Mouse (Mus musculus): ENCODE measurements around the gene Krt77. TPM values are rescaled to one million over a fixed set of nuclear protein-coding genes. Genes with fewer than 3 reads are reported as not detected.

Krt77 gene
- not detected in 2 replicates for total RNA-seq (2021)
- long read RNA-seq, experiment 1: 0 reads
- long read RNA-seq, experiment 2: 0 reads

DNA sequence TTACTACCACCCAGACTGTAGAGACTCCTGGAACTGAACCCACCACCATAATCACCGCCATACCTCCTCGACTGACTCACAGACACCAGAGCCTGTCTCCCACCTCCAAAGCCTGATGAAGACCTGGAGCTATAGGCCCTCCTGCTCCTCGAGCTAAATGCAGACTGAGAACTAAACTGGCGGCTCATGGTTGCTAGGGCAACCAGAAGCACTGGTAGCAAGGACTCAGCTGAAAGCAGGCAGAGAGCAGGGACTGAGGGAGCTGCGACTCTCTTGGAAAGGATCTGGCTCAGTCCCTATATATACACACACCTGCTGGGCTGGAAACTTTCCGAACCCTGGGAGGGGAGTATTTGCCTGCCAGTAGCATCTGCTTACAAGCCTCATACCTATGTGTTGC is at the start of gene Krt77:
Gene Krt77, minus strand, starts transcription at position 275 of the 400 bp plus-strand sequence.
- no peak for DNase-seq

DNA sequence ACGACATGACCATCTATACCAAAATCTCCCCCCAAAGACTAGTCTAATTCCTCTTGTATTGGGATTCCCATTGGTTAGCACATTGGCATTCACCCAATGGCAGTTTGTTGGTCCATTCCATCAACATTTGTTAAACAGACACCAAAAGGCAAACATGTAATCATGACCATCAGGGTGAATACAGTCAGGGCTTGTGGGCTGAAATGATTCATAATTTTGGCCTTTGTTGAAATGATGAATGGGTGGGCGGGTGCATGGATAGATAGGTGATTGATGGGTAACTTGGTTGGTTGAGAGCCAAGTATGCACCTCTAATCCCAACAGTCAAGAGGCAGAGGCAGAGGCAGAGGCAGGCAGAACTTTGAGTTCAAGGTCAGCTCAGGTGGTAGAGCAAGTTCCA is 46.6 kb upstream of the Krt77 start:
- no peak for DNase-seq

DNA sequence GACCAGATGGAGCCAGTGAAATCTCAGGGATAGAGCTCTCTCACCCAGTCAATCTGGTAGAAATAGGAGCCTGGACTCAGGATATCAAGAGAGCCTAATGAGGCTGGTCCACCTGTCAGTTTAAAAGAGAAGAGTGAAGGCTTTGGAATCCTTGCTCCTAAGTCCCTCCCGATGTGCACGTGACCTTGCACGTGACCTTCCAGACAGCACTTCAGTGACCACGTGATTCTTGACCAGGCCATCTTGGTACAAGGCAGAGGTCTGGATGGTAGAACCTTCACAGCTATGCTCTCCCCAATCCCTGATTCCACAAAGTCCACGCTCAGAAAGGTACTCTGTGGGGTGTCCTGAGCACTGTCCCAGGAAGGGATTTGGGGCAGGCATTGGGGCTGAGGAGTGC is 35.3 kb upstream of the Krt77 start:
- no peak for DNase-seq

- no peak for DNase-seq
Measured at GRCm38 (mm10) chr15:101902171-101903149, 33.0 kb upstream of the Krt77 start.

GRCm38 (mm10) chr15:101895216-101895615 is 25.7 kb upstream of the Krt77 start:
- peak; percentile 49 for DNase-seq

GRCm38 (mm10) chr15:101892820-101893219 is 23.3 kb upstream of the Krt77 start, which contains the start of gene Krt76:
Gene Krt76 (minus strand): TSS chr15:101892920.
- no peak for DNase-seq

DNA sequence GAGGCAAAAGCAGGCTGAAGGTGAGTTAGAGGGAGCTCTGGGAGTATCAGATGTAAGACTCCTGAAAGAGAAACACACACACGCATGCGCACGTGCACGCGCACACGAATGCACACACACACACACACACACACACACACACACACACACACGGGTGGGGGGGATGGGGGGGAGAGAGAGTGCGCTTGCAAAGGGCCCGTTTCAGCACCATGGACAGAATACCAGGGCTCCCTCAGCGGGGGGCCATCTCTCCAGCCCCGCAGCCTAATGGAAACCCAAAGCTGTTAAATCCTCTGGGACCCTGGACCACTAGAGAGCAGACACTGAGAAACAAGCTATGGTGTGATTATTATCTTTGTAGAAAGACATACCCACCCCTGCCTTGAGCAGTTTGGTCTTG is 10.3 kb upstream of the Krt77 start:
- peak; percentile 49 for DNase-seq

DNA sequence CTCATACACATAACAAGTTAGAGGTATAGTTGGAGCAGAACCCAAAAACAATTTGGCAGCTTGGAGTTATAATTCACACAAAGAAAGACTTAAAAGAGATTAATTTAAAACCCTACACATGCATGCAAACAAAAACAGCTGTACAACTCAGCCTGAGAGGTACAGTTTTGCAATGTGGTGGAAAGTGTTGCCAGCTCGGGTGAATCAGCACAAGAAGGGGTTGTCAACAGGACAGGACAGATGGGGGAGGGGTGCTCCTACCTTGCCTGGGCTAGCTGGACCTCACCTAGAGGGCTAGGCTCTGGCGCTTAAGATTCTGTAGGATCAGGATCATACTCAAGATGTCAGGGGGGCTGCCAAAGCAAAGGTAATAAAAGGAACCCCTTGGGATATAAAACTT is 8.5 kb upstream of the Krt77 start:
- DNase-seq: peak; percentile 31

- no peak for DNase-seq
Measured at GRCm38 (mm10) chr15:101874383-101874782, 4.9 kb upstream of the Krt77 start.

- DNase-seq: no peak
Measured at GRCm38 (mm10) chr15:101873231-101873630, 3.7 kb upstream of the Krt77 start.

DNA sequence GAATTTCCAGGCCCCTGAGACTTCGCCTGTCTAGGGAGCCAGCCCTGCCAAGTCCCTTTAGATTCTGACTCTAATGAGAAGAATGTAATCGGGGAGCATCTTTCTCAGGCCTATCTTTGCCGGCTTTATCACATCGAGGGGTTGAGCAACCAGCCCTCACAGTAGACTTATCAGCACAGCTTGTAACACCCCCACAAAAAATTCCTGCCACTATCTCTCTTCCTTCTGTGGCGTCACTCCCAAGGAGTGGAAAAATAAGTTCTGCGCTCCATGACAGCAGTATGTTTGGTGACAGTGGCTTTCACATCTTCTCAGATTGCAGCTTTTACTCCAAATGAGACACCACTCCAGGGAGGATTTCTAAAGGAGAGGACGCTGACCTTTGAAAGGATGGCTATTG is 2.8 kb downstream of the Krt77 start:
- DNase-seq: no peak

- peak; percentile 19 for DNase-seq
Measured at GRCm38 (mm10) chr15:101860421-101861130, 8.9 kb downstream of the Krt77 start.

GRCm38 (mm10) chr15:101859735-101860170 is 9.8 kb downstream of the Krt77 start:
- peak; percentile 67 for DNase-seq

GRCm38 (mm10) chr15:101858673-101859425 is 10.7 kb downstream of the Krt77 start:
- DNase-seq: no peak

- DNase-seq: no peak
Measured at GRCm38 (mm10) chr15:101856696-101857095, 12.8 kb downstream of the Krt77 start.

DNA sequence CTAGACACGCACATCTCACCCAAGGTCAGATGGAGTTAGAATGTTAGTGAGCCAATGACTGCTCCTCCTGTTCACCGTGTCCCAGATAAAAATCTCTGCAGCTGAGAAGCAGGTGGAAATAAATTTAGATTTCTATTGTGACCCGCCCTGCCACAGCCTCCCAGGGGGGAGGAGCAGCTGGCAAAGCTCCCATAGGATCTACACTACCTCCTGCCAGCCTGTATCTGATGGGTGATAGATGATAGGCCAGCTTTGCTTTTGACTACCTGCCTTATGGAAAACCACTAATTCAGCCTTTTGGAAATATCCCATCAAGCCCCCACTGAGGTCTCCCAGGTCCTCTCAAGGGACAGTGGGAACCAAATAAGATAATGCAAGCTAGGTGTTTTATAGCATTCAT is 13.8 kb downstream of the Krt77 start:
- DNase-seq: no peak

GRCm38 (mm10) chr15:101854294-101854693 is 15.2 kb downstream of the Krt77 start:
- DNase-seq: no peak

- no peak for DNase-seq
Measured at GRCm38 (mm10) chr15:101852571-101852970, 16.9 kb downstream of the Krt77 start.

GRCm38 (mm10) chr15:101850694-101851093 is 18.8 kb downstream of the Krt77 start, which contains the start of gene Krt1:
Gene Krt1 (minus strand): TSS chr15:101850794.
- no peak for DNase-seq

GRCm38 (mm10) chr15:101845971-101846403 is 23.5 kb downstream of the Krt77 start:
- DNase-seq: peak; percentile 74

GRCm38 (mm10) chr15:101843192-101843591 is 26.3 kb downstream of the Krt77 start:
- no peak for DNase-seq

- no peak for DNase-seq
Measured at GRCm38 (mm10) chr15:101834784-101835328, 34.6 kb downstream of the Krt77 start.

Measured in adrenal gland, postnatal 14 days (tissue).